Mouse (Mus musculus) lung, postnatal 0 days (tissue): Measurements from ENCODE around the gene Mast4.

ENCODE experiments used
- CTCF ChIP-seq: IDR thresholded peaks from 2 replicates; pipeline ENCODE4 v1.5.1; 2016; ENCODE audit warnings: antibody characterized with exemption, mild to moderate bottlenecking
- EP300 ChIP-seq: IDR thresholded peaks from 2 replicates; pipeline ENCODE4 v1.6.1; 2016; ENCODE audit warnings: antibody characterized with exemption, mild to moderate bottlenecking, control low read depth

GRCm38 (mm10) chr13:103344749-103345148 lies 10.5 kb upstream of the Mast4 start:
- TF ChIP-seq CTCF: no peak
- no peak for TF ChIP-seq EP300
